Mouse (Mus musculus) kidney, adult 2 months (tissue): ENCODE measurements around the gene Gm3676.
"Not testable (repeated sequence)": the region's sequence is repeated elsewhere in the genome, so short reads cannot be mapped to it uniquely, and the experiment has no call there.

Experiments used
- CTCF ChIP-seq: fragments of 200-500 bp; conservative IDR thresholded peaks from 2 replicates; pipeline ENCODE4 v1.5.1; 2011; ENCODE audit warnings: low read depth, mild to moderate bottlenecking, control low read depth, low read length, moderate library complexity, mixed read lengths; ENCODE audit not compliant: insufficient read depth, insufficient read length
- POLR2A ChIP-seq: fragments of 200-500 bp; IDR thresholded peaks from one replicate; pipeline ENCODE4 v1.6.1; 2011; ENCODE audit warnings: low read depth, low read length, control low read depth

- not testable (repeated sequence) for TF ChIP-seq CTCF, POLR2A
Measured at GRCm38 (mm10) chr14:41624512-41624911, 21.8 kb downstream of the Gm3676 start, which contains the start of gene Gm3072.
